Mouse (Mus musculus) gastrocnemius, adult 2 months (tissue): Measurements from ENCODE around the gene Sbk1. TPM values are rescaled to one million over a fixed set of nuclear protein-coding genes. Genes with fewer than 3 reads are reported as not detected.
"Not testable (repeated sequence)": the region's sequence is repeated elsewhere in the genome, so short reads cannot be mapped to it uniquely, and the experiment has no call there.

Experiments used
- DNase-seq: peaks from one replicate; pipeline ENCODE4 v3.0.0; 2022
- H3K27ac ChIP-seq: fragments of 200-600 bp; 2 replicates; pipeline ENCODE4 v1.8.1; 2022; ENCODE audit warnings: mild to moderate bottlenecking
- H3K4me3 ChIP-seq: fragments of 200-600 bp; 2 replicates; pipeline ENCODE4 v1.8.1; 2022; ENCODE audit warnings: mild to moderate bottlenecking, moderate library complexity
- CTCF ChIP-seq: fragments of 200-600 bp; IDR thresholded peaks from 2 replicates; pipeline ENCODE4 v1.8.1; 2022; ENCODE audit warnings: antibody characterized with exemption, mild to moderate bottlenecking, moderate library complexity
- intact Hi-C: fragments of 180-260 bp; cut with DNase I; formaldehyde crosslinking; loops from one replicate; pipeline ENCODE4 v1.15.1; 2025
- total RNA-seq, 2 experiments: library from RNA; stranded (reverse); gene quantifications; 2 replicates each; pipeline ENCODE4 v1.2.3; 2021

Sbk1 gene
- total RNA-seq, 2 experiments from 2014 or later, result 13.6 to 21.9 TPM

DNA sequence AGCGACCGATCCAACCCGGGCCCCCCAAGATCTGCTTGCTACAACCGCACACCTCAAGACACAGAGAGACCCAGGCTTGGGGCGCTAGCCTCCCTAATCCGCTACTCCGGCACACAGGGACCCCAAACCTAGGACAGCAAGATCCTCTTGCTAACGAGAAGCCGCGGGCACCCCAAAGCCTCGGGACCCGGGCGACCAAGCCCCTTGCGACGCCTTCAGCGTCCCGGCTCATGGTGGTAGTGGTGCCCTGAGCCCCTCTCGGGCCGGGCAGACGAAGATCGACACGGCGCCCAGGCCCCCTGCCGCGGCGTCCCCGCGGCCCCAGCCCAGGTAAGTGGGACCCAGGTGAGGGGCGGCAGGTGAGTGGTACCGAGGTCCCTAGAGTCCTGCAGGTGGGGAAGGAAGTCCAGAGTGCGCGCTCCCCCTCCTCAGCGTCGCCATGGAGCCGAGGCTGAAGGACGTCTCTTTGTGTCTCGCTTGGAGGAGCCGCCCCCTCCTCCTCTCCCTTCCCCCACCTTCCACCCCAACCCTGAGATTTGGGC, 422 bp downstream of the Sbk1 start:
- no peak for TF ChIP-seq CTCF
- Histone ChIP-seq H3K4me3 (peak overlapping the region; percentile 91), H3K27ac (peak overlapping the region; percentile 87)
- DNase-seq, result no peak
- intact Hi-C loops, result loop anchor here (1.0 kb wide), 2 partner anchors 42 to 104 kb away; partner anchors contain the start of gene Spns1

DNA sequence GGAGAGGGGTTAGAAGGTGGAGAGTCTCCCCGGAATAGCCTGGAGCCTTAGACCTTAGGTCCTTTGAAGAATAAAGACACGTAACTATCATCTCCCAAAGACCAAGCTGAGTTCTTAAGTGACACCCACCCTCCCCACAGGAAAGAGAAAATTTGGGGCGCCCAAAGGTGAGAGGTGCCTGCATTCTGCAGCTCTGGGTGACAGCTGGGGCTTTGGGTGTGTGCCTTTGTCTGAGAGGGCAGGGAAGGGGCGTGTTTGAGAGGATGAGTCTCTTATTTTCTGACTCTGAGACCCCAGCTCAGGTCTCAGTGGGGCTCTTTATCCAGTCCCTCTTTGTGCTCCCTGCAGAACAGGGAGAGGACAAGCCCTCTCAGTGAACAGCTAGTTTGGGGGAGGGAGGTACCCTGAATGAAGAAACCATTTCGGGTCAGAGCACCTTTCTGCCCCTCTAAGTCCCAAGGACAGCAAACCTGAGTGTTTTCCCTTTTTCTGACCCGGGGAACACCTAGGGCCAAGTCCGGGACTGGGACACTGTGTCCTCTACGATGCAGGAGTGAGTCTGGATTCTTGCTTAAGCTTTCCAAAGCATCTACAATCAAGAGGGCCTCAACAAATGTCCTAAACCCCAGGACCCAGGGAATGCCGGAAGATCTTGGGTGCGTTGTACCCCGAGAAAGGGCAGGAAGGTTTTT, 1.1 kb downstream of the Sbk1 start:
- intact Hi-C loops, result no loop called here

DNA sequence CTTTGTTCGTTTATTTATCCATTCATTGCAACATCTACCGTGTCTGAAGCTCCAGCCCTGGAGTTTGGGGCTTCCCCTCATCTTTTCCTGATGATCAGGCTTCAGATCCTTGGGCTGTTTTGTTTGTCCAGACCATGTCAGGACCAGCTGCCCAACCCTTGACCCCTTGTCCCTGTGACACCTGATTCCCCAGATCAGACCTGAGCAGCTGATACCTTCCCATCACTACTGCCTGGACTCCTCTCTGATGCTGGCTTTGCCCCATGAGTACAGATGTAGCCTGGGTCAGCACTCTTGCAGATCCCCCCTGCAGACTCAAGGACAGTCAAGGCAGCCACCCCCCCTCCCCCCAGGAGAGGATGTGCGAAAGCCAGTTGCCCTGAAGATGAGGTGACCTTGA, 1.7 kb downstream of the Sbk1 start:
- H3K4me3 ChIP-seq, result no peak overlapping the region; the same call in 1 of the 2 replicates
- no peak overlapping the region; the same call in 1 of the 2 replicates for H3K27ac ChIP-seq
- DNase-seq, result no peak
- intact Hi-C loops, result no loop called here
- TF ChIP-seq CTCF, result no peak

More for the DNA sequence above, 1.1 kb downstream of the Sbk1 start:
- H3K4me3 ChIP-seq, result peak overlapping the region; percentile 91
- peak overlapping the region; percentile 87 for H3K27ac ChIP-seq
- TF ChIP-seq CTCF, result no peak
- no peak for DNase-seq

DNA sequence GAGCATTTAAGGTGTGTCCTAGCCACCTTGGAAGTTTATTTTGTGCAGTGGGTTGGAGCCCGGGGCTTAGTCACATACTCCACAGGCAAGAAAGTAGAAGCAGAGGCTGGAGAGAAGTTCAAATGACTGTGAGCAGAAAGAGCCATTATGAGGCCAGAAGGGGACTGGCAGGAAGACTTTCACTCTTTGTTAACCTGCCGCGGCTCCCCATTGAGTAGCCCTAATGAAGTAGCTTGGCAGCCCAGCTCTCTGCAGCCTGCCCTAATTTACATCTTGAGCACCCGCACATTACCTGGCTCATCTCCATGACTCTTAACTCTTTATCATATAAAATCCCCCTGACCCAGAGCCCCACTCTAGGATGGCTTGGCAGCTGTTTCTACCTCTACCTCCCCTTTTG, 2.2 kb downstream of the Sbk1 start:
- TF ChIP-seq CTCF, result no peak
- intact Hi-C loops, result no loop called here
- DNase-seq, result no peak
- Histone ChIP-seq H3K27ac (no peak overlapping the region; the same call in 1 of the 2 replicates), H3K4me3 (no peak overlapping the region)

DNA sequence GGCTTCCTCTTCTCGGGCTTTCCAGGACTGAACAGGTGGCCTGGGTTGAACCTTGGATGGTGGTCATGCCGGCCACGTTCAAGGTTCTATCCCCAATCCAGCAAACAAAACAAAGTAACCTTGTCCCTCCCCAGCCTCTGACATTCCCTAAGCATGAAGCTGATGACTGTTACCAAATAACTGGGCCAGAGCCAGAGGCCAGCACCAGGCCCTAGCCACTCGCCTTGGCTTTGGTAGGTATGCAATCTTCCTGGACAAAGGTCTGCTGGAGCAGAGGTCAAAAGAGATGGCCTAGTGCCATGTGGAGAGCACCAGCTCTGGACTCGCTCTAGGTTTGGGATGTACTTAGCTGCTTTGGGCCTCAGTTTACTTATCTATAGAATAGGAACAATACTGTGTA, 3.3 kb downstream of the Sbk1 start:
- intact Hi-C loops, result no loop called here
- H3K27ac ChIP-seq, result no peak overlapping the region
- DNase-seq, result no peak
- TF ChIP-seq CTCF, result no peak
- no peak overlapping the region for H3K4me3 ChIP-seq

DNA sequence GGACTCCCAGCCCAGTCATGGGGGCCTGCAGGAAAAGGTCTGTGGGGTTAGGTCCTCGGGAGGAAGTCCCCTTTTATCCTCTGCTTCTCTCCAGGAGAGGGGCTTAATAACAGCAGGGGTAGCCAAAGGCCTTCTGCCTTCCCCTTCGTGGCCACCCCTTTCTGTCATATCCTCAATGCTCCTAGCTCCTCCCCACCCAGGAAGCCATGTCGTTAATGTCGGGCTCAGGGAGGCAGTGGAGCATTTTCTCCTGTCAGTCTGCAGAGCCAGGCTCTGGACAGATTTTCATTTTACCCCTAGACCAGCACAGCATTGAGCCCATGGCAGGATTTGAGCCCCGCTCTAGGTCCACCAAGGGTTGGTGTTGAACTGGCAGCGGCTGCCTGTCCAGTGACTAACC, 3.9 kb downstream of the Sbk1 start:
- intact Hi-C loops, result no loop called here
- DNase-seq, result no peak
- Histone ChIP-seq H3K27ac (no peak overlapping the region), H3K4me3 (no peak overlapping the region)
- no peak for TF ChIP-seq CTCF

DNA sequence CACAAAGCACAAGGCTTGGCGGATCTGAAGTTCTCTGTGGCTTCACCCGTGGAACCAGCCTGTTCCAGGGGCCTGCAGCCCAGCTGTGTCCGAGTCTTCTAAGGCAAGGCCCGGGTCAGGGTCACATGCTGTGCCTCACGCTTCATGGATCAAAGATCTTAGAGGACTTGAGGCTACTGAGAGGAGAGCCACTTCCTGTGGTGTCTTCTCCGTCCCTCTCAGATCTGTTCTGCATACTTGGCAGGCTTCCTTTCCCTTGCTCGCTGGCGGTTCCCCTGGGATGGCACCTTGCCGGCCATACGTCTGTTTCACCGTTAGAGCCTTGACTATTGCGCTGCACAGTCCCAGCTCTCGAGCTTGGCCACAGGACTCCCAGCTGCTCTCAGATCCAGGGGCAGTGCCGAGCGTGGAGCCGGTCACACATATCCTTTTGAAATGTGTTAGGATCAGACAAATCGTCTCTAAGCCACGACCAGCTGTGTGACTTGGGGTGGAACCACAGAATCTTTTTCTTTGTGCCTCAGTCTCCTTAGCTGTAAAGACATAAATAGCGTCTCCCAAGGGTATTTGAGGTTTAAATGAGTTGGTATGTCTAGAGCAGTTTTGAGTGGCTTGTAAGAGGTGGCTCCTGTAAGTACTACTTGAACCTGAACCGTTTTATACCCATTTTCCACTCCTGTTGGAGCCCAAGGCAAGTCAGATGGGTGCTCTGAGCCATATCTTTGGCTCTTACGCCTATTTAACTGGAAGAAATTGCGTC, 5.3 kb downstream of the Sbk1 start:
- H3K27ac ChIP-seq, result no peak overlapping the region
- DNase-seq, result no peak
- intact Hi-C loops, result no loop called here
- no peak overlapping the region for H3K4me3 ChIP-seq
- no peak for TF ChIP-seq CTCF

DNA sequence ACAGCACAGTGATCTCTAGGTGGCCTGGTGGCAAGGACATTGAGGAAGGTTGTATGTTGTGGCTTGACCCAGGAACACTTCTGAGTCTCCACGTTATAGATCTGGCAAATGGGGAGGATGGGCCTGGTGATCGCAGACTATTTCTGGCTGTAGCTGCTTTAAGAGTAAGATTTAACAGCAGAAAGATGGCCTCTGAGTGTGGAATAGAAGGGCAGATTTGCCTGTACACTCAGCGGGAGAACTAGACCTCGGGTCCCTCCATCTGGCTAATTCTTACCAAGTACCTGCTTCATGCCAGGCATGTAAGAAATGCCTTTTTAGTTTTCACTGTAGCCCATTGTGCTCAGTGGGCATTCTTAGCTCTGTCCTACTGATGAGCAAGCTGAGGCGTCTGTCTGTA, 6.4 kb downstream of the Sbk1 start:
- intact Hi-C loops, result no loop called here

DNA sequence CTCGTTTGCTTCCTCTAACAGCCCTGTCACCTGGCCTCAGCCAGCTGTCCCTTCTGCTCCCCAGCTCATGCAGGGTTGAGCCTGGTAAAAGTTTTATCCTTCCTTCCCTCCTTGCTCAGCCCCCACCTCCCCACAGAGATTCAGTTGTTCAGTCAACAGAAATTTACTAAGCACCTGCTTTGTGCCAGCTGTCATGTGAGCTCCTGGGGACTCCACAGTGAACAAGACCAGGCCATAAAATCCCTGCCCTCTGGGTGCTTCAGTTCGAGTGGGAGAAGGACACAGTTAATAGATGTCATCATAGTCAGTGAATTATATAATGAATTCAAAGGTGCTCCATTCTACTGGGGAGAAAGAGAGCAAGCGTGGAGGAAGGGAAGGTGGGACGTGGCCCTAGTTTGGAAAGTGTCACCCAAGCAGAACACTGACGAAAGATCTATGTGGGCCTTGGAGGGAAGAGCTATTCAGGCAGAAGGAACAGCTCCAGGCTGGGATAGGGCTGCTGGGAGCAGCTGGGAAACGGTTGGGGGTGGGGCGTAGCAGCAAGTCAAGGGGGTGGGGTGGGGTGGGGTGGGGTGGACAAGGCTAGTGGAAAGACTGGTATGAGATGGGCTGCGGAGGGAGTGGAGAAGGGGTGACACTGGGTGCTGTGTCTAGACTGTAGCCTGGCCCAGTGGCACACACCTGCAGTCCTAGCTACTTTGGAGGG, 7.5 kb downstream of the Sbk1 start:
- Histone ChIP-seq H3K4me3 (peak overlapping the region; percentile 15; the same call in 1 of the 2 replicates), H3K27ac (peak overlapping the region; percentile 74)
- intact Hi-C loops, result no loop called here
- DNase-seq, result no peak
- TF ChIP-seq CTCF, result no peak

More for the DNA sequence above, 6.4 kb downstream of the Sbk1 start:
- no peak for DNase-seq
- TF ChIP-seq CTCF, result no peak
- H3K4me3 ChIP-seq, result no peak overlapping the region
- no peak overlapping the region for H3K27ac ChIP-seq

DNA sequence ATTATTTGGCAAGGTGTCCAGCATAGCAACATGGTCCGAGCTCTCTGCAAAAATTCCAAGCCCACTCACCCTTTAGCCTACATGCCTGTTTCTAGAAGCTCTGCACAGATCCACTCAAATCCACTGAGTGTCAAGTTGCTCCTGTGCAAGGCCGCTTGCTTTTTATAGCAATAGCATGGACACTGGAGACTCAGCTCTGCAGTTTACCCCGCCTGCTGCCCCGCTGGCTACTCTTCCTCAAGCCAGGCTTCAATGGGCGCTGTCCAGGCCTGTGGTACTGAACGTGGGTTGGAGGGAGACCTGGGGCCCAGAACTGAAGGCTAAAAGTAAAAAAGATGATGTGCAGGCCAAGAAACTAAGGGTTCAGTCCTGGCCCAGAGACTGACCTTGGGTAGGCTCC, 8.3 kb downstream of the Sbk1 start:
- intact Hi-C loops, result no loop called here
- Histone ChIP-seq H3K4me3 (peak overlapping the region; percentile 15; the same call in 1 of the 2 replicates), H3K27ac (peak overlapping the region; percentile 74; the same call in 1 of the 2 replicates)
- peak; percentile 81 for DNase-seq
- no peak for TF ChIP-seq CTCF

DNA sequence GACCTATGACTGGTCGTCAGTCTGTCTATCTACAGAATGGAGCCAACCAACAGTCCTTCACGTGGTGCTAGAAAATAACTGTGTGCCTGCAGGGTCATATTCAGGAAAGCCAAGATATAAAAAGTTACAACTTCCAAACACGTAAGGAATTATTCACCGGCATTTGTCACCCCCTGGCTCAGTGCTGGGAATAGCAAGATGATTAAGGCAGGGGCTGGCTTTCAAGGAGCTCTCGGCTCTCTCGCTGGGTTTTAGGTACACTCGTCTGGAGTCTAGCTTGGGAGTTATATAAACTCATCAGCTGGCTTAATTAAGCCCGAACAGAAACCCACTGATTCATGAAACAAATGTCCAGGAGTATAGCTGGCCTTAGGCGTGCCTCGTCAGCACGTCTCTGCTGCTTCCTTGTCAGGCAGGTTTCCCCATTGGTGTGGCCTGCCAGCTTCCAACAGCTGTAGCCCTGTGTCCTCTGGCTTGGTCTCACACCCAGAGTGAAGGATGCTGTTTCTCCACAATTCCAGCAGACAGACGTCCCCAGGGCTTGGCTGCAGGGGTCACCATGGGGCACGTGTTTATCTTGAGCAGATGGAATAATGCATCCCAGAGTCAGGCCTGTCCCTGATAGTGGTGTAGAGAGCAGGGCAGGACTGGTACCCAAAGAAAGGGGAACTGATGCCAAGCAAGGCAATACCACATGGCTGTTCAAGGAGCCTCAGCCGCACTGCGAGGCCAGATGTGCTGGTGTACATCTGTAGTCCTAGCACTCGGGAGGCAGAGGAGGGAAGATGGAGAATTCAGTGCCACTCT, 9.7 kb downstream of the Sbk1 start:
- Histone ChIP-seq H3K4me3 (no peak overlapping the region), H3K27ac (peak overlapping the region; percentile 38)
- no peak for TF ChIP-seq CTCF
- DNase-seq, result peak; percentile 60
- intact Hi-C loops, result no loop called here

DNA sequence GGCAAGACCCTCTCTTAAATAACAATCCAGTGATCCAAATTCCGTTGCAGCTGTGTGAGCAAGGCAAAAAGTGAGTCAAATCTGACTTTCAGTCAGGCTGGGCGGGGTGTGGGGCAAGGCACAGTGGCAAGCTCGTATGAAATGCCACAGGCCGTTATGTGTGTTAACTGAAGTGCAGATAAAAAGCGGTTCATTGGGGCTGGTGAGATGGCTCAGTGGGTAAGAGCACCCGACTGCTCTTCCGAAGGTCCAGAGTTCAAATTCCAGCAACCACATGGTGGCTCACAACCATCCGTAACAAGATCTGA, 10.2 kb downstream of the Sbk1 start:
- intact Hi-C loops, H3K4me3 ChIP-seq, DNase-seq: not testable (repeated sequence)
- H3K27ac ChIP-seq, result peak overlapping the region; percentile 38; the same call in 1 of the 2 replicates
